Mouse (Mus musculus): Measurements from ENCODE around the gene Slco2a1. TPM values are rescaled to one million over a fixed set of nuclear protein-coding genes. Genes with fewer than 3 reads are reported as not detected.
"Not testable (repeated sequence)": the region's sequence is repeated elsewhere in the genome, so short reads cannot be mapped to it uniquely, and the experiment has no call there.

Slco2a1 gene
- polyA plus RNA-seq, 1 experiment from 2014 or later, result 15.2 TPM

- no peak overlapping the region for H3K4me3 ChIP-seq (ENCODE audit: low read length)
- no peak for ATAC-seq
- no peak overlapping the region for H3K9ac ChIP-seq (ENCODE audit: low read depth, low read length)
- 71% methylated on average over 3 of the region's 3 CpGs for WGBS
- no peaks in the 10 kb centered on the region for H3K9me3 ChIP-seq (ENCODE audit: control insufficient read depth, low read length)
- no peaks in the 10 kb centered on the region for H3K4me1 ChIP-seq (ENCODE audit: control insufficient read depth, insufficient read depth, low read length)
- H3K36me3 ChIP-seq (ENCODE audit: control insufficient read depth, insufficient read depth, low read length), result no peaks in the 10 kb centered on the region
- no peak overlapping the region for H3K27ac ChIP-seq (ENCODE audit: low read length)
- no peak overlapping the region for H3K4me2 ChIP-seq (ENCODE audit: low read depth, low read length)
- H3K27me3 ChIP-seq (replicated peaks; ENCODE audit: control insufficient read depth, insufficient read depth, low read length), result no peaks in the 10 kb centered on the region
Measured at GRCm38 (mm10) chr9:103083405-103083804, 94.9 kb downstream of the Slco2a1 start.

GRCm38 (mm10) chr9:103086736-103087135 lies 98.2 kb downstream of the Slco2a1 start:
- no peak overlapping the region for H3K9ac ChIP-seq (ENCODE audit: low read depth, low read length)
- no peak for ATAC-seq
- 90% methylated on average over 6 of the region's 6 CpGs for WGBS
- no peaks in the 10 kb centered on the region for H3K36me3 ChIP-seq (ENCODE audit: control insufficient read depth, insufficient read depth, low read length)
- no peaks in the 10 kb centered on the region for H3K27me3 ChIP-seq (replicated peaks; ENCODE audit: control insufficient read depth, insufficient read depth, low read length)
- peaks cover 8% of the 10 kb centered on the region for H3K4me1 ChIP-seq (ENCODE audit: control insufficient read depth, insufficient read depth, low read length)
- H3K4me3 ChIP-seq (ENCODE audit: low read length), result no peak overlapping the region
- H3K27ac ChIP-seq (ENCODE audit: low read length), result no peak overlapping the region
- H3K4me2 ChIP-seq (ENCODE audit: low read depth, low read length), result no peak overlapping the region
- no peaks in the 10 kb centered on the region for H3K9me3 ChIP-seq (ENCODE audit: control insufficient read depth, low read length)

DNA sequence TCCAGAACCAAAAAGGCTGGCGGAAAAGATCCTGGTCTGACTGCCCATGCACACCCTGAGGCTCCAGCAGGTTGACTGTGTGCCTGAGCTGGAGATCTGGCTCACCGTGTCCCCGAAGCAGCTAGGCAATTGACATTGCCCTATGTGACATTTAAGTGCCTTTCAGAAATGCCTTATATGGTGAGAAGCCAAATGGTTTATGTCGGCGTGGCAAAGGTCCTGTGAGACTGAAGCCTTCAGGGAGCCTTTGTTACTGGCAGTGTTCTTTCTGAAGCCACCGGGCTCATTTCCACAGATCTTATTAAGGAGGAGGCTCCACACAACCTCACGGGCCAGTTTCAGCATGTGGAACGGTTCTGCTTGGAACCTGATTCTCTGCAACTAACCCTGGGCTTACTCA lies 98.8 kb downstream of the Slco2a1 start:
- 61% methylated on average over 8 of the region's 8 CpGs for WGBS
- Histone ChIP-seq H3K4me1 (ENCODE audit: control insufficient read depth, insufficient read depth, low read length) (peaks cover 12% of the 10 kb centered on the region), H3K9me3 (ENCODE audit: control insufficient read depth, low read length) (no peaks in the 10 kb centered on the region), H3K4me2 (ENCODE audit: low read depth, low read length) (no peak overlapping the region), H3K36me3 (ENCODE audit: control insufficient read depth, insufficient read depth, low read length) (no peaks in the 10 kb centered on the region), H3K4me3 (ENCODE audit: low read length) (no peak overlapping the region), H3K27ac (ENCODE audit: low read length) (no peak overlapping the region), H3K27me3 (replicated peaks; ENCODE audit: control insufficient read depth, insufficient read depth, low read length) (no peaks in the 10 kb centered on the region), H3K9ac (ENCODE audit: low read depth, low read length) (no peak overlapping the region)
- ATAC-seq, result no peak

- no peaks in the 10 kb centered on the region for H3K36me3 ChIP-seq (ENCODE audit: control insufficient read depth, insufficient read depth, low read length)
- H3K27ac ChIP-seq (ENCODE audit: low read length), result no peak overlapping the region
- no peak overlapping the region for H3K4me3 ChIP-seq (ENCODE audit: low read length)
- H3K9ac ChIP-seq (ENCODE audit: low read depth, low read length), result no peak overlapping the region
- no peaks in the 10 kb centered on the region for H3K9me3 ChIP-seq (ENCODE audit: control insufficient read depth, low read length)
- H3K4me1 ChIP-seq (ENCODE audit: control insufficient read depth, insufficient read depth, low read length), result peaks cover 16% of the 10 kb centered on the region
- no peaks in the 10 kb centered on the region for H3K27me3 ChIP-seq (replicated peaks; ENCODE audit: control insufficient read depth, insufficient read depth, low read length)
- no peak overlapping the region for H3K4me2 ChIP-seq (ENCODE audit: low read depth, low read length)
- ATAC-seq, result no peak
- 76% methylated on average over 2 of the region's 2 CpGs for WGBS
Measured at GRCm38 (mm10) chr9:103088661-103089060, 100.1 kb downstream of the Slco2a1 start.

- H3K27ac ChIP-seq (ENCODE audit: low read length), result peak overlapping the region; percentile 85
- no peaks in the 10 kb centered on the region for H3K27me3 ChIP-seq (replicated peaks; ENCODE audit: control insufficient read depth, insufficient read depth, low read length)
- H3K9me3 ChIP-seq (ENCODE audit: control insufficient read depth, low read length), result no peaks in the 10 kb centered on the region
- 43% methylated on average over 9 of the region's 9 CpGs for WGBS
- peaks cover 16% of the 10 kb centered on the region for H3K4me1 ChIP-seq (ENCODE audit: control insufficient read depth, insufficient read depth, low read length)
- H3K4me2 ChIP-seq (ENCODE audit: low read depth, low read length), result peak overlapping the region; percentile 34
- ATAC-seq, result peak; percentile 92
- no peak overlapping the region for H3K4me3 ChIP-seq (ENCODE audit: low read length)
- H3K36me3 ChIP-seq (ENCODE audit: control insufficient read depth, insufficient read depth, low read length), result no peaks in the 10 kb centered on the region
- no peak overlapping the region for H3K9ac ChIP-seq (ENCODE audit: low read depth, low read length)
Measured at GRCm38 (mm10) chr9:103090116-103090875, 101.8 kb downstream of the Slco2a1 start.

DNA sequence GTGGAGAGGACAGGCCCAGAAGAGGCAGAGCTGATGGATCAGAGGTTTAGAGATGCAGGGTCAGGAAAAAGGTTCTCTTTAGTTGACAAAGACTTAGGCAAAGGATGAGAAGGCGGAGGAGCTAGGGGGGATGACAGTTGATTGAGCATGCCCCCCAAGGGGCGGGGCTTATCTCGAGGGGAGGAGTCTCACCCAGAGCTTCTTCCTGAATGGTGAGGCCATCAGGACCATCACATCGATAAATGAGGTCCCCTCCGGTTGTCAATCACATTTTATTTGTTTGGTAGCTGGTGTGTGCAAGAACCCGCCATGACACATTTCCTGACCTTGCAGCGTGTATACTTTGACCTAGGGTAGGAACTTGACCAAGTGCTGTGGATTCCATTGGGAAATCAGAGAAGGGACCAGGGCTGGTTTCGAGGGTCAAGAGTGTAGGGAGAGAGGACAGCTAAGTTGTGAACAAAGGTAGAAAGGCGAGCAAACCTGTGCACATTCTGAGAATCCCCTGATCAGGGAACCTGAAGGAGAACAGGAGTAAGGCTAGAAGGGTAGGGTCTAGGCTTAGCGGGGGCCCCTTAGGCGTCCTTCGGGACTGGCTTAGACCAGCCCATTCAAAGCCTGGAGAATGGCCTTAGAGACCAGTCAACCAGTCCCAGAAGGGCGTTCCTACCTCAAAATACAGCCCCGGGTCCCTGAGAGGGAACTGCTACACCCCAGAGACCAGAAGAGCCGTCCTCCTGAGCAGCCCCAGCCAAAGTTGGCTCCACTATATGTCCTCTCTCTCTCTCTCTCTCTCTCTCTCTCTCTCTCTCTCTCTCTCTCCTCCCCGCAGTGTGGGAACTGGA lies 102.7 kb downstream of the Slco2a1 start:
- Histone ChIP-seq H3K9me3 (ENCODE audit: control insufficient read depth, low read length) (no peaks in the 10 kb centered on the region), H3K4me2 (ENCODE audit: low read depth, low read length) (peak overlapping the region; percentile 34; the same call in 1 of the 2 replicates), H3K27me3 (replicated peaks; ENCODE audit: control insufficient read depth, insufficient read depth, low read length) (no peaks in the 10 kb centered on the region), H3K4me1 (ENCODE audit: control insufficient read depth, insufficient read depth, low read length) (peaks cover 16% of the 10 kb centered on the region), H3K36me3 (ENCODE audit: control insufficient read depth, insufficient read depth, low read length) (no peaks in the 10 kb centered on the region), H3K9ac (ENCODE audit: low read depth, low read length) (no peak overlapping the region), H3K4me3 (ENCODE audit: low read length) (no peak overlapping the region), H3K27ac (ENCODE audit: low read length) (peak overlapping the region; percentile 85)
- no peak for ATAC-seq
- WGBS, result 79% methylated on average over 16 of the region's 16 CpGs

DNA sequence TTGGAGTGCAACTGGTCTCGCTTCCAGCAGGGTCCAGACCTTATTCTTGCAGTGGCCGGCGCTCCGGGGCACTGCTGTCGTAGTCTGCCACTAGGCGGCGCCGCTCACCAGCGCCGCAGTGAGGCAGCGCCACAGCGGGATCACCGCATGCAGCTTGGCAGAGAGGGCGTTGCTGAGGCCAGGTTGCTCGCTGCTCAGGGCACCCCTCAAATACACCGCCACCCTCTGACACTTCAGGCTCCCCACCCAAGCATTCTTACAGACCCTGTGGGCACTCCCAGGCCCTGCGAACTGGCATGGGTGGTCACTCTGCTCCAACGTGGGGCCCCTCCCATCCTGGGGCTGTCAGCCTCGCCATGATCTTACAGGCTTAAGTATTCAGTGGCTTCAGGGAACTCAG lies 103.7 kb downstream of the Slco2a1 start:
- no peak overlapping the region for H3K27ac ChIP-seq (ENCODE audit: low read length)

GRCm38 (mm10) chr9:103093681-103094080 lies 105.2 kb downstream of the Slco2a1 start:
- Histone ChIP-seq H3K4me1 (ENCODE audit: control insufficient read depth, insufficient read depth, low read length) (peaks cover 15% of the 10 kb centered on the region), H3K36me3 (ENCODE audit: control insufficient read depth, insufficient read depth, low read length) (no peaks in the 10 kb centered on the region), H3K9me3 (ENCODE audit: control insufficient read depth, low read length) (no peaks in the 10 kb centered on the region), H3K27ac (ENCODE audit: low read length) (no peak overlapping the region), H3K27me3 (replicated peaks; ENCODE audit: control insufficient read depth, insufficient read depth, low read length) (no peaks in the 10 kb centered on the region), H3K9ac (ENCODE audit: low read depth, low read length) (no peak overlapping the region), H3K4me3 (ENCODE audit: low read length) (no peak overlapping the region), H3K4me2 (ENCODE audit: low read depth, low read length) (no peak overlapping the region)
- ATAC-seq, result no peak
- WGBS, result 81% methylated on average over 3 of the region's 3 CpGs

More for the DNA sequence above, 103.7 kb downstream of the Slco2a1 start:
- H3K4me1 ChIP-seq (ENCODE audit: control insufficient read depth, insufficient read depth, low read length), result peaks cover 16% of the 10 kb centered on the region
- H3K9ac ChIP-seq (ENCODE audit: low read depth, low read length), result peak overlapping the region; percentile 73
- peak overlapping the region; percentile 53 for H3K4me3 ChIP-seq (ENCODE audit: low read length)
- peak overlapping the region; percentile 93 for H3K4me2 ChIP-seq (ENCODE audit: low read depth, low read length)
- no peaks in the 10 kb centered on the region for H3K27me3 ChIP-seq (replicated peaks; ENCODE audit: control insufficient read depth, insufficient read depth, low read length)
- ATAC-seq, result peak; percentile 70
- WGBS, result 0% methylated on average over 19 of the region's 19 CpGs
- H3K36me3 ChIP-seq (ENCODE audit: control insufficient read depth, insufficient read depth, low read length), result no peaks in the 10 kb centered on the region
- H3K9me3 ChIP-seq (ENCODE audit: control insufficient read depth, low read length), result no peaks in the 10 kb centered on the region

DNA sequence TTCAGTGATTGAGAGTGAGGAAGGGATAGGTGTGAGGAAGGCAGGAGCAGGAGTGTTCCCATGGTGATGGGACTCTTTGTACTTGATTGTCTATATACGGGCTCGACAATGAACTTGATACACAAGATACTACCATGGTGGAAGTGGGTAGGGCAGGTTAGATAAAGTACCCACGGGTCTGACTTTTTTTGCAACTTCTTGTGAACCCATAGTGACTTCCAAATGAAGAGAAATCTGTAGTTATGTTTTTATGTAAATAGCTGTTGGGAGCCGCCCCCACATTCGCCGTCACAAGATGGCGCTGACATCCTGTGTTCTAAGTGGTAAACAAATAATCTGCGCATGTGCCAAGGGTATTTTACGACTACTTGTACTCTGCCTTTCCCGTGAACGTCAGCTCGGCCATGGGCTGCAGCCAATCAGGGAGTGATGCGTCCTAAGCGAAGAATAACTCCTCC lies 119.9 kb downstream of the Slco2a1 start:
- Histone ChIP-seq H3K4me1 (ENCODE audit: control insufficient read depth, insufficient read depth, low read length) (peaks cover 18% of the 10 kb centered on the region), H3K27me3 (replicated peaks; ENCODE audit: control insufficient read depth, insufficient read depth, low read length) (peaks cover 28% of the 10 kb centered on the region), H3K4me3 (ENCODE audit: low read length) (peak overlapping the region; percentile 48), H3K4me2 (ENCODE audit: low read depth, low read length) (peak overlapping the region; percentile 47)
- ATAC-seq, result peak; percentile 73
- not testable (repeated sequence) for H3K9ac ChIP-seq (ENCODE audit: low read depth, low read length); H3K9me3 ChIP-seq (ENCODE audit: control insufficient read depth, low read length); H3K36me3 ChIP-seq (ENCODE audit: control insufficient read depth, insufficient read depth, low read length); H3K27ac ChIP-seq (ENCODE audit: low read length)
- 17% methylated on average over 8 of the region's 14 CpGs for WGBS
